ENCODE assay signal across 10 mouse cellular contexts in the genomic region with DNA sequence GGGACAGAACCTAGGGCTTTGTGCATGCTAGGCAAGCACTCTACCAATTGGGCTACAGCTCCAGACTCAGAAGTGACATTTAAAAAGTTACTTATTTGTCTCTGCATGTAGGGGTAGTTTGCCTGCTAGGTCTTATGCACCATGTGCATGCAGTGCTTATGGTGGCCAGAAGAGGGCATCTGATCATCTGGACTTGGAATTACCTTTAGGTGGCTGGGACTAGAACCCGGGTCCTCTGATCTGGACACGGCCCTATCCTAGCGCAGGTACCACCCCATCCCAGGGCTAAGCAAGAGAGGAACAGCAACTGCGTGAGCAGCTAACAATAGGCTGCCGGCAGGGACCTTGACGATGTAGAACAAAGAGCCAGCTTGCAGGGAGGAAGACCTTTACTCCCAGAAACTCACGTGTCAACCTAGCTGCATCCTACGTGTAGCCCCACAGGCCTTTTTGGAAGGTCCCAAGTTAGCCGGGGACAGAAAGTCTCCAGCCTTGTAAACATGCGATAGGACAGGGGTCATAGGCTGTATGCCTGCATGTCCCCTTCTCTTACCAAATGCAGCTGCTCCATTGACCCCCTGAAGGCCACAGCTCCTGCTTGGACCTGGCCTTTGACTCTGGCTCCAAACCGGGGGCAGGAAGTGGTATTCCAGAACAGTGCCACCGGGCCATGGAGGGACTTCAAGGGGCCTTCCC. TPM values are rescaled to one million over a fixed set of nuclear protein-coding genes. Genes with fewer than 3 reads are reported as not detected.
A peak's percentile ranks its signal among the peaks of the same experiment; 100 is the strongest.
DNase-seq lines count a peak whose midpoint lies in the region; ATAC-seq and TF ChIP-seq lines count a peak whose summit lies in the region.
"Had no signal": no experiment of that assay in that cellular context is flagged by ENCODE, and none has a peak within 500 bp of the region (broad histone marks: within the 10 kb centered on the region; RNA-seq: fewer than 3 reads in every experiment).

No protein-coding gene starts in this region.

- no peak overlapping the region for H3K4me3 ChIP-seq in layer of hippocampus, adult 2 months
- H3K4me3 ChIP-seq in stomach, embryonic 16.5 days (replicated peaks; ENCODE audit: low read length): no peak overlapping the region
- H3K4me3 ChIP-seq: midbrain, embryonic 12.5 days had no signal

- H3K9ac ChIP-seq in stomach, embryonic 16.5 days (ENCODE audit: low read length): no peak overlapping the region
- H3K9ac ChIP-seq: midbrain, embryonic 12.5 days had no signal

- no peaks in the 10 kb centered on the region for H3K9me3 ChIP-seq in stomach, embryonic 16.5 days (replicated peaks; ENCODE audit: control insufficient read depth, low read length)
- H3K9me3 ChIP-seq: midbrain, embryonic 12.5 days had no signal

- H3K4me2 ChIP-seq in stomach, embryonic 16.5 days (ENCODE audit: low read depth, low read length): no peak overlapping the region
- H3K4me2 ChIP-seq: midbrain, embryonic 12.5 days had no signal

- H3K27ac ChIP-seq in layer of hippocampus, adult 2 months: no peak overlapping the region
- 0 out of 2 replicates have a peak overlapping the region, but pooled peaks have one; percentile 24 for H3K27ac ChIP-seq in stomach, embryonic 16.5 days (ENCODE audit: low read length)
- H3K27ac ChIP-seq: midbrain, embryonic 12.5 days had no signal

- peaks cover 72% of the 10 kb centered on the region for H3K4me1 ChIP-seq in stomach, embryonic 16.5 days (ENCODE audit: control insufficient read depth, insufficient read depth, low read length)

- DNase-seq in CD4-positive, CD25-positive, alpha-beta regulatory T cell, adult 2 months (ENCODE audit: low read depth, low spot score): peak; percentile 28
- no peak for DNase-seq in layer of hippocampus, adult 2 months (ENCODE audit: low spot score in 2 of 2)
- DNase-seq in layer of hippocampus, adult 9-11 months: no peak
- no peak for DNase-seq in layer of hippocampus, postnatal 36 days
- DNase-seq in right cerebral cortex, postnatal 36 days (ENCODE audit: low spot score in 2 of 2): no peak
- DNase-seq: right cerebral cortex, adult 18-20 months had no signal

- no peaks in the 10 kb centered on the region for H3K27me3 ChIP-seq in stomach, embryonic 16.5 days (ENCODE audit: control insufficient read depth, insufficient read depth, low read length)
- H3K27me3 ChIP-seq: midbrain, embryonic 12.5 days had no signal

- peak; percentile 66 for TF ChIP-seq CTCF in layer of hippocampus, adult 2 months (conservative IDR thresholded peaks at IDR 0.05)

- no peak for ATAC-seq in CD4-positive, CD25-positive, alpha-beta regulatory T cell, adult 4 months
- peak; percentile 24; the same call in 1 of the 2 replicates for ATAC-seq in common myeloid progenitor, adult 5-6 weeks (replicated peaks; ENCODE audit: low read depth, poor library complexity, severe bottlenecking)
- ATAC-seq in stomach, embryonic 16.5 days (ENCODE audit: insufficient read depth, low FRiP score): no peak

- 85% methylated on average over 12 of the region's 12 CpGs for WGBS in stomach, embryonic 16.5 days

- H3K36me3 ChIP-seq in stomach, embryonic 16.5 days (ENCODE audit: control insufficient read depth, insufficient read depth, low read length): no peaks in the 10 kb centered on the region; the same call in 1 of the 2 replicates
- H3K36me3 ChIP-seq: midbrain, embryonic 12.5 days had no signal

RNA-seq across cellular contexts. Expression of gene Smad6, which starts 38.8 kb away (rescaled TPM):
- polyA plus RNA-seq in CD4-positive, CD25-positive, alpha-beta regulatory T cell, adult 4 months (2017; shearing (Covaris generic)): under 1 TPM in 1 of 2 experiments, not detected in 1; 0.11 TPM
- total RNA-seq in layer of hippocampus, adult 2 months (2021): 1 to 10 TPM; 2.1 to 2.3 TPM
- 0.69 and 1.2 TPM in 2 replicates for total RNA-seq in common myeloid progenitor, adult 5-6 weeks (2017)
- polyA plus RNA-seq in stomach, embryonic 16.5 days (2015; fragmentation: Nextera tagmentation; extraction: Ambion mirVana): 3.0 and 3.3 TPM in 2 replicates
- total RNA-seq in layer of hippocampus, postnatal 36 days (2021): 1 to 10 TPM; 1.4 to 2.2 TPM
